Mouse (Mus musculus): Measurements from ENCODE around the gene Chrdl2.
"Not testable (repeated sequence)": the region's sequence is repeated elsewhere in the genome, so short reads cannot be mapped to it uniquely, and the experiment has no call there.

The Chrdl2 gene

DNA sequence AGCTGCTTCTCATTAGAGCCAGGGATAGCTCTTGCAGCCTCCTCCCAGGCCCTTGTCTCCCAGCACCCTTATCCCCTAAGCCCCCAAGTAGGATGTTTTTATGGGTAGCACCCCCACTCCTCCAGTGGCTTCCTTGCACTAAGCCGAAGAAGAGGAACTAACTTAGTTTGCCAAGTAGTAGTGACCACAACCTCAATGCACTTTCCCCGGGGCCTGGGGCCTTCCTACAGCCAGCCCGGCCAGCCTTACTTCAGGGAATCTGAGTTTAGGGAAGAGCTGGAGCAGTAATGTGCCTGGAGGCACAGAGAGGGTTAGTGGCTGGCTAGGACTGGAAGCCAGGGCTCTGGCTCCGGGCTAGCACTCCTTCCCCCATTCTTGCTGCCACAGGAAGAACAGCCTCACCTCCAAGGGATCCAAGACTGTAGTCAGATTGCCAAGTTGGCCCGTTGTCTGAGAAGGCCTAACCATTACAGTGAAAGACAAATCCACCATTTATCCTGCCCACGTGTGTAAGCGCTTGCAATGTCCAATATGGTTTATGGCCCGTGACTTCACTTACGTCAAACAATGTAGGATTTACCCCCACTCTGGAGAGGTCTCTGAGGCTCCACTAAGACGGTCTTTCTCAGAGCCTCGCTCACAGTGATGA is 29.0 kb downstream of the Chrdl2 start:
- DNase-seq (ENCODE audit: low read depth, low spot score) = no peak

DNA sequence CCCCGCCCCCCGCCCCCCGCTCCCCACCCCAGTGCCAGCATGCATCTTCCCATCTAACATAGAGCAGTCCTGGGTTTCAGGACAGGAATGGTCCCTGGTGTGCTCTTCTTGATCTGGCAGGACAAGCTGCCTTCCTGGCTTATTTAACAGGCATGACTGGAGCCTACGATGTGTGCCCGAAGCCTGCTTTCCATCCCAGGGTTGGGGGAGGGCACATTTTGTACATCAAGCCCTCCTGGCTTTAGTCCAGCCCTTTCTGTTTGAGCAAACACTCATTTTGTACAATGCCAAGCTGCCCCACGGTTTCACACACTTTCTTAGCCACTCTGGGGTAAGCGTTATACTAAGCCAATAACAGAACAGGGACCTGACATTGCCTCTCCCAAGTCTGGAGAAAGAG is 30.1 kb downstream of the Chrdl2 start:
- no peak for DNase-seq (ENCODE audit: low read depth, low spot score)

DNA sequence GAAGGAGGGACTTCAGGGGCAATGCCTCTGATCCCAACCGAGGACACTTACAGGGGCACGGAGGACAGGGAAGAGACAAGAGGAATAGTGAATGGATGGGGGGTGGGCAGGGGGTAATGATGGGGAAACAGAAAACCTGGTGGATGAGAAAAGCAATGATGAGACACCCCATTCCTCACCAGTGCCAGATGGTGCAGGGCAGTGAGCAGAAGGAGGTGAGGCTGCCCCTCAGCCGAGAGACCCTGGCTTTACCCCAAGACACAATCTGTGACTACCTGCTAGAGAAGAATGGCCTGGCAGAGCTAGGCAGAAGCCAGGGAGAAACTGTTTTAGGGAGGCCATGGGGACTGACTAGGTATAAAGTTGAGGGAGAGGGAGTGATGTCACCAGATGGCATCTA is 30.5 kb downstream of the Chrdl2 start:
- DNase-seq (ENCODE audit: low read depth, low spot score) = no peak

DNA sequence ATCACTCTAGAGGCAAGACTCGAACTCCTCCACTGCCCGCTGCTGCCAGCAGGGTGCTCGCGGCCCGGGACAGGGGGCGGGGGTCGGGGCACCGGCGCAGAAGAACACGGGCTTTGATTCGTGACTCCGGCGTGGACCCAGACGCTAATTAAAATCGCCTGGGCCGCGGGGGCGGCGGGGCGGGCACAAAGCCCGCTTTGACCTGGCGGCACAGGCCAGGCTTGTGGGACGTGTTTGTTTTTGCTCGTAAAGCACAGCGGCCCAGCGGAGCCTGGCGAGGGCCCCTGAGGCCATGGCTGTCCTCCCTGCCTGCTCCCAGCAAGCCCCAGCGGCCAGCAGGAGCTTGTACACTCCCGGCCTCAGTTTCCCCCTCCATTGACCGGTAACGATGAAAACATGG is 36.1 kb downstream of the Chrdl2 start:
- no peak for DNase-seq (ENCODE audit: low read depth, low spot score)

DNA sequence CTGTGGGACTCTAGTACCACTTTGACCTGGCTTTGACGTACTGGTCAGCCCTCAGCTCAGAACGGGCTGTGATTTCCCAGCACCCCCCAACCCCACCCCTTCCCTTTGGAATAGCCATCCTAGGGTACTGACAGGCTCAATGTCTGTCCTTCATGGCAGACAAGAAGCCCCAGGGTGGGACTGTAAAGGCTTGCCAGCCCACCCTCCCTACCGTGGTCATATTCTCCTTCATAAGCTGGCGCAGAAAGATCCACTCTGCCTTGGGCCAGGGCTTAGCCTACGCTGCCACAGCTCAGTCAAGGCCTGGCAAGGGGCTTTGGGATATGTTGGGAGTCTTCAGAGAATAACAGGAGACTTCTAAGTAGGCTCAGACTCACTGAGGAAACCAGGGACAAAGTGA is 37.1 kb downstream of the Chrdl2 start:
- DNase-seq (ENCODE audit: low read depth, low spot score) = no peak

- DNase-seq (ENCODE audit: low read depth, low spot score) = no peak
Observed at GRCm38 (mm10) chr7:100043605-100044031, 37.6 kb downstream of the Chrdl2 start.

DNA sequence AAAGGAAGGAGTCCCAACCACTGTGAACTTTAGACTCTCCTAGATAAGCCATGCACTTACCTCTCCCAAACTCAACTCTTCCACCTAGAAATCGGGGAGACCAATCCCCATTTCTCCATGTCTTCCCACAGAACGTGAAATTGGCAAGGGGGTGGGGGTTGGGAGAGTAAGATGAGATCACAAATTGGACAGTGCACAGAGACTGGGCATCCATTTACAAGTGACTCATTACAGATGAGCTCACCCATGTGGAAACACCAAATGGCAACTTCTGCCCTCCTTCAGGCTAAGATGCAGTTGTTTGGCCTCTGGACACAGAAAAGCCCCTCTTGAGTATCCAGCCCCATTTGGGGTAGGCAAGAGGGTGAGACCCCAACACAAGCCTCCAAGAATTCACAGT is 40.5 kb downstream of the Chrdl2 start:
- DNase-seq (ENCODE audit: low read depth, low spot score) = no peak

GRCm38 (mm10) chr7:100051904-100052303 is 45.9 kb downstream of the Chrdl2 start:
- DNase-seq (ENCODE audit: low read depth, low spot score) = no peak

- not testable (repeated sequence) for DNase-seq (ENCODE audit: low read depth, low spot score)
Observed at GRCm38 (mm10) chr7:100052991-100053390, 47.0 kb downstream of the Chrdl2 start.

GRCm38 (mm10) chr7:100073959-100074358 is 68.0 kb downstream of the Chrdl2 start:
- DNase-seq (ENCODE audit: low read depth, low spot score) = no peak

DNA sequence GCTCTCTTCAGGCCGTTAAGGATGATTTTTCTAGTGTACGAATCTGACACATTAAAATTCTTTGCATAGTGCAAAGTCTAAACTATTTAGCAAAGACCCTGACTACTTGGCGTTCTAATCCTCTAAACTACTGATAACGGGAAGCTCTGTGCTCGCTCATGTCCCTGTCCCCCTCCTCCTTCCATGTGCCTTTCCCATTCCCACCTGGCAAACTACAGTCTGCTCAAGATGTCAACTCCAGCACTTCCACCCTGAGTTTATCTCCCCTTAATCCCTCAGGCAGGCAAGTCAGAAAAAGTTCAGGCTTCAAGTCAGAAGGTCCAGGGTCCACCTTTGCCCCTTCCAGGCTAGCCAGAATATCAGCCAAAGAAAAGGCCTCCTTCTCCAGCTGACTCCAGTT is 70.3 kb downstream of the Chrdl2 start:
- DNase-seq (ENCODE audit: low read depth, low spot score) = no peak

GRCm38 (mm10) chr7:100077071-100077470 is 71.1 kb downstream of the Chrdl2 start:
- no peak for DNase-seq (ENCODE audit: low read depth, low spot score)

GRCm38 (mm10) chr7:100080087-100080781 is 74.3 kb downstream of the Chrdl2 start:
- DNase-seq (ENCODE audit: low read depth, low spot score) = no peak

GRCm38 (mm10) chr7:100082836-100083235 is 76.9 kb downstream of the Chrdl2 start:
- DNase-seq (ENCODE audit: low read depth, low spot score) = no peak

- DNase-seq (ENCODE audit: low read depth, low spot score) = no peak
Observed at GRCm38 (mm10) chr7:100083812-100084211, 77.8 kb downstream of the Chrdl2 start.
